23 mouse cellular contexts compared by ENCODE assay signal in the genomic region with DNA sequence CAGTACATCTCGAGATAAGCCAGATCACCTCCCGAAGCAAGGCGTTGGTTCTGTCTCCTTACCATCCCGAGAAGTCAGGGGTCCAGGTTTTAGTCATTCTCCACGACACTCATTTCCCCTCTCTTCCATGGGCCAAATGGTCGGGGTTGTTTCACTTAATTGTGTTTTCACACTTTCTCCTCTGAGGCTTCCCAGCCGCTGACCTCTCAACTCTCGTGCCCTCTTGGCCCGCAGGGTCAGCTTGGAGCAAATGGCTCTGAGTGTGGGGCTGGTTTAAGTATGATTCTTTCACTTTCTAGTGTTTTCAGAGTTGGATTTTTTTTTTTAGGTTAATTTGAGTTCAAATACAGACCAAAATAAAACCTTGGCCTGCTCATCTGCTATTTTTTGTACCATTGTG. TPM values are rescaled to one million over a fixed set of nuclear protein-coding genes. Genes with fewer than 3 reads are reported as not detected.
A peak's percentile ranks its signal among the peaks of the same experiment; 100 is the strongest.
DNase-seq lines count a peak whose midpoint lies in the region; ATAC-seq and TF ChIP-seq lines count a peak whose summit lies in the region.
"Had no signal": no experiment of that assay in that cellular context is flagged by ENCODE, and none has a peak within 500 bp of the region (broad histone marks: within the 10 kb centered on the region; RNA-seq: fewer than 3 reads in every experiment).

No protein-coding gene starts in this region.

- H3K4me3 ChIP-seq in hindbrain, embryonic 10.5 days: no peak overlapping the region
- H3K4me3 ChIP-seq in hindbrain, embryonic 12.5 days: no peak overlapping the region
- H3K4me3 ChIP-seq in kidney, postnatal 0 days (replicated peaks; ENCODE audit: low read depth, low read length): no peak overlapping the region
- H3K4me3 ChIP-seq in kidney, embryonic 14.5 days (ENCODE audit: low read length): no peak overlapping the region
- no peak overlapping the region for H3K4me3 ChIP-seq in heart, embryonic 10.5 days
- H3K4me3 ChIP-seq: embryonic facial prominence, embryonic 13.5 days; embryonic facial prominence, embryonic 15.5 days; erythroblast, embryonic 14.5 days; forebrain, embryonic 10.5 days; forebrain, embryonic 12.5 days had no signal

- peaks cover 7% of the 10 kb centered on the region; the same call in 1 of the 2 replicates for H3K27me3 ChIP-seq in hindbrain, embryonic 10.5 days (ENCODE audit: insufficient read depth, poor library complexity, severe bottlenecking)
- peaks cover 3% of the 10 kb centered on the region; the same call in 1 of the 2 replicates for H3K27me3 ChIP-seq in hindbrain, embryonic 12.5 days
- H3K27me3 ChIP-seq in kidney, postnatal 0 days (ENCODE audit: insufficient read depth, low read length): no peaks in the 10 kb centered on the region
- no peaks in the 10 kb centered on the region for H3K27me3 ChIP-seq in kidney, embryonic 14.5 days (ENCODE audit: control insufficient read depth, insufficient read depth, low read length)
- H3K27me3 ChIP-seq in heart, embryonic 10.5 days (ENCODE audit: insufficient read depth, poor library complexity, severe bottlenecking): no peaks in the 10 kb centered on the region
- H3K27me3 ChIP-seq: embryonic facial prominence, embryonic 13.5 days; embryonic facial prominence, embryonic 15.5 days; forebrain, embryonic 12.5 days had no signal

- no peak overlapping the region for H3K4me2 ChIP-seq in hindbrain, embryonic 12.5 days (replicated peaks)
- no peak overlapping the region for H3K4me2 ChIP-seq in kidney, postnatal 0 days (ENCODE audit: low read length)
- H3K4me2 ChIP-seq in kidney, embryonic 14.5 days (replicated peaks; ENCODE audit: low read depth, low read length): no peak overlapping the region
- H3K4me2 ChIP-seq: embryonic facial prominence, embryonic 13.5 days; embryonic facial prominence, embryonic 15.5 days; forebrain, embryonic 12.5 days had no signal

- no peaks in the 10 kb centered on the region for H3K9me3 ChIP-seq in hindbrain, embryonic 10.5 days
- H3K9me3 ChIP-seq in hindbrain, embryonic 12.5 days (replicated peaks): no peaks in the 10 kb centered on the region
- H3K9me3 ChIP-seq in kidney, postnatal 0 days (replicated peaks; ENCODE audit: low read length): no peaks in the 10 kb centered on the region
- H3K9me3 ChIP-seq in kidney, embryonic 14.5 days (ENCODE audit: control insufficient read depth, low read length): no peaks in the 10 kb centered on the region
- H3K9me3 ChIP-seq in heart, embryonic 10.5 days: no peaks in the 10 kb centered on the region
- H3K9me3 ChIP-seq: embryonic facial prominence, embryonic 13.5 days; embryonic facial prominence, embryonic 15.5 days; forebrain, embryonic 10.5 days; forebrain, embryonic 12.5 days had no signal

- no peak overlapping the region for H3K27ac ChIP-seq in hindbrain, embryonic 10.5 days
- no peak overlapping the region for H3K27ac ChIP-seq in hindbrain, embryonic 12.5 days
- peak overlapping the region; percentile 50; the same call in 1 of the 2 replicates for H3K27ac ChIP-seq in kidney, postnatal 0 days
- no peak overlapping the region for H3K27ac ChIP-seq in kidney, embryonic 14.5 days (ENCODE audit: low read depth, low read length)
- H3K27ac ChIP-seq in heart, embryonic 10.5 days: no peak overlapping the region
- H3K27ac ChIP-seq: embryonic facial prominence, embryonic 13.5 days; embryonic facial prominence, embryonic 15.5 days; forebrain, embryonic 10.5 days; forebrain, embryonic 12.5 days had no signal

- H3K9ac ChIP-seq in hindbrain, embryonic 12.5 days: no peak overlapping the region
- H3K9ac ChIP-seq in kidney, postnatal 0 days (ENCODE audit: low read depth, low read length): no peak overlapping the region
- no peak overlapping the region for H3K9ac ChIP-seq in kidney, embryonic 14.5 days (ENCODE audit: low read depth, low read length)
- H3K9ac ChIP-seq: embryonic facial prominence, embryonic 13.5 days; embryonic facial prominence, embryonic 15.5 days; forebrain, embryonic 12.5 days had no signal

- TF ChIP-seq CTCF in kidney, postnatal 0 days (IDR thresholded peaks at IDR 0.05; ENCODE audit: low read depth): no peak

- ATAC-seq in hindbrain, embryonic 12.5 days (ENCODE audit: low FRiP score): no peak
- no peak for ATAC-seq in kidney, postnatal 0 days (replicated peaks; ENCODE audit: low FRiP score, low read depth)
- no peak for ATAC-seq in kidney, embryonic 14.5 days (ENCODE audit: low FRiP score, low TSS enrichment)
- ATAC-seq: forebrain, embryonic 14.5 days; forebrain, embryonic 16.5 days had no signal

- H3K36me3 ChIP-seq in hindbrain, embryonic 10.5 days: 0 out of 2 replicates have a peak, but pooled peaks cover 4% of the 10 kb centered on the region
- H3K36me3 ChIP-seq in hindbrain, embryonic 12.5 days: no peaks in the 10 kb centered on the region
- no peaks in the 10 kb centered on the region for H3K36me3 ChIP-seq in kidney, postnatal 0 days (ENCODE audit: insufficient read depth, low read length)
- peaks cover 22% of the 10 kb centered on the region for H3K36me3 ChIP-seq in kidney, embryonic 14.5 days (ENCODE audit: control insufficient read depth, insufficient read depth, low read length)
- peaks cover 15% of the 10 kb centered on the region; the same call in 1 of the 2 replicates for H3K36me3 ChIP-seq in heart, embryonic 10.5 days
- H3K36me3 ChIP-seq: forebrain, embryonic 12.5 days had no signal

- peaks cover 39% of the 10 kb centered on the region for H3K4me1 ChIP-seq in hindbrain, embryonic 10.5 days (replicated peaks)
- H3K4me1 ChIP-seq in hindbrain, embryonic 12.5 days: no peaks in the 10 kb centered on the region
- peaks cover 38% of the 10 kb centered on the region for H3K4me1 ChIP-seq in kidney, postnatal 0 days (replicated peaks; ENCODE audit: insufficient read depth, low read length)
- H3K4me1 ChIP-seq in kidney, embryonic 14.5 days (ENCODE audit: control insufficient read depth, insufficient read depth, low read length): peaks cover 64% of the 10 kb centered on the region
- peaks cover 40% of the 10 kb centered on the region for H3K4me1 ChIP-seq in heart, embryonic 10.5 days
- H3K4me1 ChIP-seq: forebrain, embryonic 12.5 days had no signal

- peak; percentile 37 for DNase-seq in hindbrain, embryonic 10.5 days (ENCODE audit: low spot score)
- no peak for DNase-seq in kidney, postnatal 0 days (ENCODE audit: low spot score)
- DNase-seq in embryo, embryonic 10.5 days (ENCODE audit: low spot score): peak; percentile 68
- DNase-seq in embryo, embryonic 9.5 days (ENCODE audit: extremely low spot score): peak; percentile 71
- no peak for DNase-seq in heart, embryonic 10.5 days (ENCODE audit: low spot score)
- DNase-seq: adrenal gland, adult 2 months; adrenal gland, postnatal 10 days; adrenal gland, postnatal 25 days; cerebellum, adult 11 months; cerebellum, adult 18-20 months; cerebellum, adult 8-10 months; cerebellum, adult 9-11 months; cerebellum, postnatal 14 days; cerebellum, postnatal 36 days had no signal

- 43% methylated on average over 9 of the region's 9 CpGs for WGBS in hindbrain, embryonic 10.5 days
- whole genome bisulfite sequencing in hindbrain, embryonic 12.5 days: 60% methylated on average over 9 of the region's 9 CpGs
- 47% methylated on average over 9 of the region's 9 CpGs for WGBS in kidney, postnatal 0 days
- WGBS in kidney, embryonic 14.5 days: 23% methylated on average over 9 of the region's 9 CpGs
- WGBS in heart, embryonic 10.5 days: 38% methylated on average over 9 of the region's 9 CpGs

RNA-seq across cellular contexts. Expression of a gene that starts 31.7 kb away (rescaled TPM):
- 19.7 and 20.9 TPM in 2 replicates for polyA plus RNA-seq in hindbrain, embryonic 10.5 days (2016; fragmentation: Nextera tagmentation; extraction: Ambion mirVana)
- polyA plus RNA-seq in hindbrain, embryonic 12.5 days (2016; fragmentation: Nextera tagmentation; extraction: Ambion mirVana): 30.1 and 36.3 TPM in 2 replicates
- polyA plus RNA-seq in kidney, postnatal 0 days (2015; fragmentation: Nextera tagmentation; extraction: Ambion mirVana): 51.5 and 58.4 TPM in 2 replicates
- 48.7 and 81.0 TPM in 2 replicates for polyA plus RNA-seq in kidney, embryonic 14.5 days (2014; fragmentation: Nextera tagmentation; extraction: Ambion mirVana)
- polyA plus RNA-seq in heart, embryonic 10.5 days (2016; fragmentation: Nextera tagmentation; extraction: Ambion mirVana): 19.3 and 33.6 TPM in 2 replicates
- polyA plus RNA-seq: erythroblast, embryonic 14.5 days had no signal

Comparison
In these comparisons a context has a peak if more than half of its experiments do, and no peak if none do; other contexts are left out.
1. DNase-seq: peak in hindbrain, embryonic 10.5 days (single experiment), embryo, embryonic 10.5 days (single experiment) and embryo, embryonic 9.5 days (single experiment); none in kidney, postnatal 0 days (single experiment) and heart, embryonic 10.5 days (single experiment).